Mouse (Mus musculus): ENCODE data around the gene Ndufa4l2.

DNA sequence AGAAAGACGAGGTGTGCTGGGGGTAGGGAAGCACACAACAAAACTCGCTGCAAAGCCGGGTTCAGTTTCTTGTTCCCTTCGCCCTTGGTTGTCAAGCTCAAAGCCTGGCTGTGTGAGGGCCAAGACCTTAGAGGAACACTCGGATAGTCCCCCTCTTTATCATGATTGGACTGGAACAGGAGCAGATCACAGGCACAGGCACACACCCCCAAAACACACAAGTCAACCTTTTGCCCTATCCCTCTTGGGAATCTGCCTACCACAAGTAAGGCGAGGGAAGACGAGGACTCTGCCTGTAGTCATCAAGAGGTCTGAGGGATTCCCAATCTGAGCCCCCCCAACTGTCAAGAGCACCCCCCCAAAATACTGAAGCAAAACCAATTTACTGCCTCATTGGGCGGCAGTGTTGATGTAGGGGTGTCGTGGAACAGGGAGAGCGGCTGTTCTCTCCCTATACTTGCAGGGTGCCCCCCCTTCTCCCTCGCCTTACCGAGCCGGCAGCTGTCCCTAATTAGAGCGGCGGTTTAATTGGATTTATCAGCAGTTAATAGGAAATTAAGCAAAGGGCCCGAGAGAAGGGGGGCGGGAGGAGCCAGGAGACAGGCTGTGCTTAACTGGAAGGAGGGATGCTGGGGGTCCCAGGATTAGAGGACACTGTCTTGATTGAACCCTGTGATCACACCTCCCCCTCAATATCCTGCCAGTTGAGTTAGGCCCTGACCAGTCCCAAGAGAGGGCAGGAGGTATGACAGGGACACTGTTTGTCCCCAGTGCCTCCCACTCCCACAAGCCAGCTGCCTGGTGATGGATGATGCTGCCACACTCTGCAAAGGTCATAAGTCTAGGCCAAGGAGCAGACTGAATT is 4.7 kb upstream of the Ndufa4l2 start:
- TF ChIP-seq POLR2A (IDR thresholded peaks at IDR 0.05; ENCODE audit: borderline replicate concordance, extremely low read depth, insufficient read depth, insufficient read length, poor library complexity, severe bottlenecking) (no peak), CTCF (IDR thresholded peaks at IDR 0.05; ENCODE audit: borderline replicate concordance, extremely low read depth, insufficient read depth, insufficient read length) (no peak)

All from brain, embryonic 14.5 days (tissue).